Mouse (Mus musculus) adrenal gland, adult 8-10 months (tissue): ENCODE data around the gene Galr3. TPM values are rescaled to one million over a fixed set of nuclear protein-coding genes. Genes with fewer than 3 reads are reported as not detected.

Experiments
- DNase-seq: peaks from one replicate; pipeline ENCODE4 v3.0.0; 2022
- microRNA-seq, 2 experiments: library from miRNA; unstranded; fragments of <30 nt; microRNA quantifications; one replicate each; pipeline ENCODE4 v1.2.0; 2022
- total RNA-seq, 4 experiments: library from RNA; stranded (reverse); gene quantifications; 2 replicates each; pipeline ENCODE4 v1.2.4; 2022

Gene Galr3
- total RNA-seq, 4 experiments from 2014 or later, result 0.28 to 0.31 (median 0.30) TPM; not detected in 1

DNA sequence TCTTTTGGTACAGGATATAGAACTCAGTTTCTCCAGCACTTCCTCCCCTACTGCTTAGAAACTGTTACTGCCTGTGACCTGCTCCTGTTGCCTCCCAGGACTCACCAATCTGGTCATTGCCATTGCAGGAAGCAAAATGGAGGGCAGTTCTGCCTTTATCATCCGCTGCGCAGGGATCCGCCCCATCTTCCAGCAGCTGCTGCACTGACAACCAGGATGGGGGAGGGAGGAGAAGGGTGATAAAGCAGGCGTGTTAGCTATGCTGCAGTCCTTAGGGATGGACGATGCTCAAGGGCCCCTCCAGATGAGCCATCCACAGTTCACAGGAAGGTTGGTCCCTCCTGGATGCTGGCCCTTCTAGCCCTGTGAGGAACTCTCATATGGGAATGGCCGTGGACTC lies 16.2 kb downstream of the Galr3 start:
- DNase-seq, result no peak

DNA sequence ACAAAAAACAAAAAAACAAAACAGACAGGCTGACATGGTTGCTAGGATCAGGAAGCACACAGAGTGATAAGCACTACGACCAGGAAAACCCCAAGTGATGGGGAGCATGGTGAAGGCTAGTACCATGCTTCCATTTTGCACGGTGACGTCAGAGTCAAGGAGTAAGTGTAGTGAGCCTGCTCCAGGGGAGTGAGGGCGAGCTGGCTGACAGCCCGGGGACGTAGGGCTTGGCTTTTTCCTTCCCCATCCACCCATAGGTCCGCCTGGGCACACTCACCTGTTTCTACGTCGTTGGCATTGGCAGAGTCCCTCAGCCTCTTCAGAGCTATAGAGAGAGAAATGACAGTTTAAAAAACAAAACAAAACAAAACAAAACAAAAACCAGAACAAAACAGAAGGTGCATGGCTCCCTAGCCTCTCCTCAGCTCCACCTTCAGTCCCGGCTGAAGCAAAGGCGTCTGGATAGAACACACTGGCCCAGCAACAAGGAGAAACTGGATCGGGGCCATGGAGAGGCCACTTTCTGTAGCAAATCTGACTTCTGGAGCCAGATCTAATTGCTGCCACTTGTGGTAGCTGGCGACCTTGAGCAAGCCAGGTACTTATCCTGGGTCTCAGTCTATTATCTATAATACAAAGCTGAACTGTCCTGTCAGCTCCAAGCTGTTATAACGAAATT lies 19.3 kb downstream of the Galr3 start:
- DNase-seq, result no peak

DNA sequence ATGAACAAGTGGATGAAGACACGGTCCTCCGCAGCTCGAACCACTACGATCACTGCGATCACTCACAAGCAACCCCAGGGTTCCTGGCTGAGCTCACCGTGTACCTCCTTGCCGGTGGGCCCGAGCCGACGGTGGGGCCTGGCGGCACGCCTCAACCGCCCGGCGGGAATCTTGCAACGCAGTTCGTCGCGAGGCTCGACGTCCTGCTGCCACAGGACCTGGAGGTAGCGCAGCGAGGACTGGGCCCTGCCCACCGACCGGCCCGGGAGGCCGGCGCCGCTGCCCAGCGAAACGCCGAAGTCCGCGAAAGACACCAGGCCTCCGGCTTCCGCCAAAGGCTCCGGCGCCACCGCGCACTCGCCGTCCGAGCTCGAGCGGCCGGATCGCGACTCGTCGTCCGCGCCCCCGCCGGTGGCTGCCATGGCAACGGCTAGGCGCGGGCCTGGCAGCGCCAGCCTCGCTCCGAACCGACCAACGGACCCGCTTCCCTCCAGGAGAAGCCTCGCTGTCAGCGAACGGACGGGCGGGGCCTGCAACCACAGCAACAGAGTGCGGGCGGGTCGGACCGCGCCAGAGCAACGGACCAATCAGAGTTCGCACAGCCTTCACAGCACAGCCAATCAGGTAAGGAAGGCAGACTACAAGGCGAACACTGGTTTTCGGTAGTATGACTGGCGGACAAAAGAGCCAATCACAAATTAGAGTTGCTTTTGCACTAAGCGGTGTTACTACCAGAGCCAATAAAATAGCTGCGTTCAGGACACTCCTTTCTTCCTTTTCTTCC lies 20.9 kb downstream of the Galr3 start, which contains the start of gene Ankrd54:
Gene Ankrd54, minus strand, starts transcription at position 518 of the 784 bp plus-strand sequence.
- DNase-seq, result peak; percentile 98

DNA sequence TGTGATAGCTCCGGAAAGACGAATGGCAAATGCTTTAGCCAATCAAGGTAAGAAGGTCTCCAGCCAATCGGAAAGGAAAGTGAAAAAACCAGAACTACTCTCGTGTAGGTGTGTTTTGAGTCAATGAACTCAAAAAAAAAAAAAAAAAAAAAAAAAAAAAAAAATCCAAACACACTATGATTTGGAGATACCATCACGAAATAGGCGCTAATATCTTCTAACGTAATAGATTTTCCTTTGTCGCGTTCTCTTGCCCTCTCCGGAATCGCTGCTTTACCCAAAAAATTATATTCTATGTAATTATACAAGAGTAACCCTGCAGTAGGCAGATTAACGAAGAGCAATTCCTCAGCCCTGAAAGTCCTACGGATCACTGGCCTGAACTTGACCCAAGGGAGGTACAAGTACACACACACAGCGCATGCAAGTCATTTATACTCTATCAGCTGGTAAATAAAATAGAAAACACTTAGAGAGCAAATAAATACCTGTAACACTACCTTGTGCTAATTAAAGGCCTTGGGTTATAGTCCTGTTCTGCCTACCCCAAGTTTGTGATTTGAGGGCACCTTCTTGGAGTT lies 21.6 kb downstream of the Galr3 start:
- no peak for DNase-seq

DNA sequence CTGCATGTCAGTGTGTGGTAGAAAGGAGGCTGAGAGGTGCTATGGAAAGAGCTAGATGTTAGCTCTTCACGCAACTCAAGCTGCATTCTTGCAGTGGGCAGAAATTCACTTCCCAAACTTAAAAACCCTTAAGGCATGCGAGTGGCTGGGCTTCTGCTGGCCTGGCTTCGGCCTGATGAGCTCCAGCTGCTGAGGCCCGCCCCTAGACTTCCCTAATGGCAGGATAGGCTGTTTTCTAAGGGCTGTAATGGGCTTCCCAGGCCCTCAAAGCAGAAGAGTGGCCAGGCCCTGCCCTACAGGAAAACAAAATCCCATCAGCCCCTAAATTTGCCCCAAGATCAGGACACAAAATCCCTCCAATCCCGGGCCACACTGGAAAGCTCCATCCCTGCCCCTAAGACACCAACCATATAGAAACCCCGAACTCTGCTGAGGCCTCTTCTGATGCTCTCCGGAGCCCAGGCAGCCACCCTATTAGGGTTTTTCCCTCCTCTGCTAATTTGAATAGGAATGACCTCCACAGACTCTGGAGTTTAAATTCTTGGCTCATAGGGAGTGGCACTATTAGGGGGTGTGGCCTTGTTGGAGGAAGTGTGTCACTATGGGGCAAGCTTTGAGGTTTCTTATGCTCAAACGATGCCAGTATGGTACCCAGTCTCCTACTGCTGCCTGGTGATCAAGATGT lies 23.5 kb downstream of the Galr3 start:
- no peak for DNase-seq

DNA sequence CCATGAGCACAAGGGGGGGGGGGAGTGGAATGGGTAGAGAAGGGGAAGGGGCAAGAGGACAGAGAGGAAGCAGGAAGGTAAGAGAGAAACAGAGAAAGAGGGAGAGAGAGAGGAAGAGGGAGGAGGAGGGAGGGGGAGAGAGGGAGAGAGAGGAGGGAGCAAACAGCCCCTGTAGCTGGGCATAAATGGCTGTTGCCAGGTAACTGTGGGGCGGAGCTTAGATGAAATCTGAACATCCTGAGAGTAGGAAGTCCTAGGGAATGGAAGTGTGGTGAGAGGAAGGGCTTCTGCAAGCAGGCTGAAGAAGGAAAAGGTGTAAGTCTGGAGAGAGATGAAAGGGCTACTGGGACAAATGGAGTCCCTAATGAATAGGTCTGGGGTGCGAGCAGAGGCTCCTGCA lies 24.6 kb downstream of the Galr3 start:
- DNase-seq, result no peak

DNA sequence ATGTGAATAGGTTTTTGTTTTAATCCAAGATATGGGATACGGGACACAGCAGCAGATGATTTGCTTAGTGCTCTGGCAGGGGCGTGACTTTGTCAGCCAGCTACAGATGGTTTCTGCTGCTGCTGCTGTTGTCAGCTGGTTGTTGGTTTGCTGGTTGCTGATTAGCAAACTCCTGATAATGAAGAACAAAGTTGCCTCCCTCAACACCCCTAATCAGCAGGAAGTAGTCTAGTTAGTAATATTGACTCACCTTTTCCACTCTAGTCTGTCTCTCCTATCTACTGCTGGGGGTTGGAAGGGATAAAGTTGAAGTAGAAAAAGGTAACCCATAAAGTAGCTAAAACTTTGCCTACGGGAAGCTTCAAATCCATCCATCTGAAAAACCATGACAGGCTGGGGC lies 25.9 kb downstream of the Galr3 start:
- no peak for DNase-seq

DNA sequence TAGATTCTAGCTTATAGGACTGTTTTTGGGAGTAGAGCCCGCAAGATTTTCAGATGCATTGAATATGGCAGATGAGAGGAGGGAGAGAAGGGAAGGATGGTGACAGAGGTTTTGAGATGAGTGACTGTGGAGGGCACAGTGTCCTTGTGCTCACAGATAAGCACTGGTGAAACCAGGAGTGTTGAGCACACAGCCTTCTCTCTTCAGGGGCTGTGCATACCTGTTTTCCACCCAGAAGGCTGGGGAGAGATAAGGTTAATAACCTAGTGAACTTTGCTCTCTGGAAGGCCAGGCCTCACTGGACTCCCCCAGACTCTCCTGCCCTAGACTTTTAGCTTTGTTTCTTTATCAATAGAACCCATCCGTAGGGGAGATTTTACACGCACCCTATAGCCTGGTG lies 26.7 kb downstream of the Galr3 start:
- no peak for DNase-seq

DNA sequence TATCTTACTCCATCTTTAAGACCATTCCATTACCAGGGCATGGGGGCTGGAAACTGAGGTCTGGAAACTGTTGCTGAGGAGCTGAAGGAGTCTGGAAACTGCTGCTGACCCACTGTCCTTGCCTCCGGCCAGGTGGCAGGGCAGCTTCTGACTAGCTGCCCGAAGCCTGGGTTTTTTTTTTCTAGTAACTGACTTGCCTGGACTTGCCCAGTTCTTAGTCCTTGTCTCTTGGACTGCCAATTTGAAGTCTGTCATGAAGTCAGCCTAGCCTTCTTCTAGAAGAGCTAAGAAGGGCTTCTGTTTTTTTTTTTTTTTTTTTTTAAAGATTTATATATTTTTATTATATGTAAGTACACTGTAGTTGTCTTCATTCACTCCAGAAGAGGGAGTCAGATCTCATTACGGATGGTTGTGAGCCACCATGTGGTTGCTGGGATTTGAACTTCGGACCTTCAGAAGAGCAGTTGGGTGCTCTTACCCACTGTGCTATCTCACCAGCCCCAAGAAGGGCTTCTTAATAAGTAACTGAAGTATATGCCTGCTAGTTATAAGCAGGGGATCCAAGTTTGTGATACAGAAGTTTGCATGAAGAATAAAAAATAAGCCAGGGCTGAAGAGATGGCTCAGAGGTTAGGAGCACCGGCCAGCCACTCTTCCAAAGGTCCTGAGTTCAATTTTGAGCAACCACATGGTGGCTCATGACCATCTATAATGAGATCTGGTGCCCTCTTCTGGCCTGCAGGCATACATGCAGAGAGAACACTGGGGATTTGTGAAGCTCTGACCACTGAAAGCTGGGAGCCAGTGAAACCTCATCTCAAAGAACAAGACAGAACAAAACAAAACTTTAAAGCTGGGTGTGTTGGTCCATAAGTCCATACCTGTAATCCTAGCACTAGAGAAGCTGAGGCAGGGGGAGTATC lies 29.7 kb downstream of the Galr3 start:
- peak; percentile 34 for DNase-seq

DNA sequence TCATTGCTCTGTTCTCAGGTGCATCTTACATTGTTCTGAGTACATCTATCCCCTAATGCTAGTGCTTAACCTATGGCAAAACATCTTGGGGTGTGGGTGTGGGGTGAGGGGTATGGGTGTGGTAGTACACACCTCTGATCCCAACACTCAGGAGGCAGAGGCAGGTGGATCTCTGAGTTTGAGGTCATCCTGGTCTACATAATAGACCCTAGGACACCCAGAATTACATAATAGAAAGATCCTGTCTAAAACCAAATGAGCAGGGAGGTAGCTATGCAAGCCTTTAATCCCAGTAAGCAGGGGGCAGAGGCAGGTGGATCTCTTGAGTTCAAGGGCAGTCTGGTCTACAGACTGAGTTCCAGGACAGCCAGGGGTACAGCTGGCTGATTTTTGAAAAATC lies 32.1 kb downstream of the Galr3 start:
- DNase-seq, result no peak

DNA sequence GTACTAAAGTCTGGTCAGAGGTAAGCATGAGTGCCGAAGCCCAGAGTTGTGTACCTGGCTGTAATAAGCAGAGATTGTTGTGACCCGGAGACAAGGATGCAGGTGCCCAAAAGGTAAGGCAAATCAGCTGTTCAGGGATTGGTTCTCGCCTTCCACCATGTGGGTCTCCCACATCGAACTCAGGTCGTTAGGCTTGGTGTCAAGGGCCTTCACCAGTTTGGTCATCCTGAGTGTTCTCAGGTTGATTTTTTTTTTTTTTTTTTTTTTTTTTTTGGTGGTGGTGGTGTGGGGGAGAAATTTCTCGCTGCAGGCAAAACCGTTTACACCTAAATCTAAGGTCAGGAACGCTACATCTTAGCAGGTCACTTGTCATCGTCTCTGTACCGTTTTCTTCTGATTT lies 32.8 kb downstream of the Galr3 start:
- DNase-seq, result no peak

DNA sequence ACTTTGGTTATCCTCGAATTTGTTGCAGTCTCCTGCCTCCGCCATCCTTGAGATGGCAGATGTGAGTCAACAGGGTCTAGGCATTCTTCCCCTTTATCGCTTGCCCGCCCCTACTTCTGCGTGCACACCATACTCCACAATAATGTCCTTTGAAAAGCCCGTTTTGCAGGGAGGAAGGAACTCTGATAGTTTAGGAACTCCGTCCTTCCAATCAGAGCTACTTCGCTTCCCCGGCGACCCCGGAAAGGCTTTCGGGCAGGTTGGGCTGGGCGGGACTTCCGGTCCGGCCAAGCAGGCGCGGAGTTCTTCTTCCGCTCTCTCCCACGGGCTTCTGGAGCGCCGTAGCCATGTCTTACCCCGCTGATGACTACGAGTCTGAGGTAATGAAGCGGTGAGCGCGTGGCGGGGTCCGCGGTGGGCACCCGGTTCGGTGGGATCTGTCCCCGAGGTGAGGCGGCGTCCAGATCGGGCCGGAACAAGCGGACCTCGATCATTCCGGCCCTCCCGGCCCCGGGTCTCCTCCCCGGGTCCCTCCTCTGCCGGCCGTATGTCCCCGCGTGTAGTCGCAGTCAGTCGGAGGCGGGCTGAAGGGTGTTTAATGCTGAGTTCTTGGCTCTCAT lies 33.3 kb downstream of the Galr3 start, which contains the start of gene Eif3l:
Gene Eif3l, plus strand, starts transcription at position 267 of the 620 bp plus-strand sequence.
- peak; percentile 81 for DNase-seq

DNA sequence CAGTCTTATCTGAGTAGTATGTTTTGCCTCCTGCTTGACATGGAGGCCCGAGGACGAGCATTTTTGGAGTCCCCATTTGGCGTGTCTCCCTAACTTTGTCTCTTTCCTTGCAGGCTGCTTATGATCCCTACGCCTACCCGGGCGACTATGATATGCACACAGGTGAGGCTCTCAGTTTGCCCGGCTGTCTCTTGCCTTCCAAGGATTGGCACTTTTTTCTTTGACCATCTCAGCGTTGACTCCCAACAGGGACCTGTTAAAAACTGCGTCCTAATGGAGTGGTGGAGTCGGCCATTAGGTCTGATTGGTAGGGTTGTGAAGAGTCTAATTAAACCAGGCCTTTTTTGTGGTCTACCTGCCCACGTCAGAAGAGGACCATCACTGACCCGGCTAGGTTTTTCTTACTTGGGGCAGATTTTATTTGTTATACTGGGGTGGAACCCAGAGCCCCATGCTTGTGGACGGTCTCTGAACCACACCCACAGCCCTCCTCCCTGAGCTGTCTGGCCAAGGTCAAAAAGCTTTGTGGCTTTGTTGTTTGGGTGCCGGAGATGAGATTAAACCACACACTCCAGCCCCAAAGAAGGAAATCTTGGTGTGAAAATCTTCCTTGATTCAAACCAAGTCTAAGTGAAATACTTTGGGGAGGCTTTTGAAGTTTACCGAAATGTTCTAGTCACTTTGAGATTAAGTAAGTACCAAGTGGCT lies 34.1 kb downstream of the Galr3 start:
- no peak for DNase-seq

DNA sequence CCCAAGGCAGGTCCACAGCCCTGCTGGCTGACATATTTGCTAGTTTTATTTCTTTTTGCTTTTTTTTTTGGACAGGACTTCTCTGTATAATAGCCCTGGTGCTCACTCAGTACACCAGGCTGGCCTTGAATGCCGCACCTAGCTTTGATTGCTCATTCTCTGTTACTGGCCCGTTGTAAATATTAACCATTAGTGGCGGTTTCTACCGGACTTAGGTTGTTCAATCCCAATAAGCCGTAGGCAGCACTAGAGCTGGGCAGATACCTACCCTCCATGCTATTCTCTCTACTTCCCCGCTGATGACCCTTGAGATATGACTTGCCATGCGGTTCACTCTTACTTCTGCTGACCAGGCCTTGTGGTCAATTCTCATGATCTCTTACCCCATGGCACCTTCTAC lies 37.9 kb downstream of the Galr3 start:
- DNase-seq, result no peak

DNA sequence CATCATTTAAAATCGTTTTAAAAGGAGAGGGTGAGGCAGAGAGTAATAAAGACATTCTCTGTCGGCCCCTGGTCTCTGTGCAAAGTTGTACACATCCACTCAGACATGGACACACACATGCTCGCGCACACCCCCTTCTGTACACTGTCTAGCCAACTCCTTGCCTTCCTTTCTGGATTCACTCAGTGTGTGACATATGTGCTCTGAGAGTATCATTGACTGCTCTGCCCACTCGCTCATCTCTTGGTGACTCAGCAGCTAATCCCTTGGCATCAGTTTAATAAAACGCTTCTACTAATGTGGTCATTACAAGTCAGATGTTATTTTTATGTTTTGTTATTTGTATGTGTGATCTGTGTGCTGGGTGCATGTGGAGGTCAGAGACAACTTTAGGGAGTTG lies 50.6 kb downstream of the Galr3 start:
- no peak for DNase-seq

Small RNA genes within 50 kb of the gene (microRNA-seq; reads per million reads assigned to microRNA genes)
- gene Mir6956, result 1.9 to 2.5 reads per million in 2 experiments

Other genes with a start within 250 kb of the Galr3 start
- 10 to 100 TPM in 1 of 4 experiments, 1 to 10 TPM in 3; 6.6 to 10.0 (median 8.1) TPM for gene Card10, start 238.8 kb upstream of the Galr3 start, total RNA-seq
- gene Cdc42ep1, start 199.3 kb upstream of the Galr3 start, total RNA-seq, result 10 to 100 TPM; 41.2 to 85.0 (median 65.8) TPM
- not detected for gene Lgals2, start 186.4 kb upstream of the Galr3 start, total RNA-seq
- gene Gga1, start 164.7 kb upstream of the Galr3 start, total RNA-seq, result 10 to 100 TPM; 57.9 to 79.2 (median 66.5) TPM
- gene Gm49510, start 142.2 kb upstream of the Galr3 start, total RNA-seq, result under 1 TPM in 1 of 4 experiments, not detected in 3; 0.45 TPM
- gene Sh3bp1, start 142.1 kb upstream of the Galr3 start, total RNA-seq, result 10 to 100 TPM in 2 of 4 experiments, 1 to 10 TPM in 2; 8.5 to 23.0 (median 15.2) TPM
- gene Pdxp, start 128.0 kb upstream of the Galr3 start, total RNA-seq, result 1 to 10 TPM; 4.6 to 8.6 (median 5.9) TPM
- gene Lgals1, start 115.2 kb upstream of the Galr3 start, total RNA-seq, result 100 to 1,000 TPM; 294 to 595 (median 433) TPM
- 10 to 100 TPM; 51.2 to 58.9 (median 52.1) TPM for gene Nol12, start 107.0 kb upstream of the Galr3 start, total RNA-seq
- 100 to 1,000 TPM; 121 to 175 (median 150) TPM for gene Triobp, start 94.2 kb upstream of the Galr3 start, total RNA-seq
- 100 to 1,000 TPM; 122 to 250 (median 176) TPM for gene H1f0, start 13.4 kb upstream of the Galr3 start, total RNA-seq
- gene Ankrd54, start 21.0 kb downstream of the Galr3 start, total RNA-seq, result 10 to 100 TPM; 24.6 to 34.9 (median 28.2) TPM
- gene Eif3l, start 33.3 kb downstream of the Galr3 start, total RNA-seq, result 100 to 1,000 TPM; 136 to 157 (median 140) TPM
- 10 to 100 TPM; 40.6 to 88.2 (median 55.8) TPM for gene Micall1, start 67.0 kb downstream of the Galr3 start, total RNA-seq
- 100 to 1,000 TPM; 120 to 161 (median 139) TPM for gene Polr2f, start 99.1 kb downstream of the Galr3 start, total RNA-seq
- gene 1700088E04Rik, start 99.4 kb downstream of the Galr3 start, total RNA-seq, result 10 to 100 TPM in 2 of 4 experiments, 1 to 10 TPM in 2; 7.0 to 14.8 (median 10.2) TPM
- gene Sox10, start 123.4 kb downstream of the Galr3 start, total RNA-seq, result 1 to 10 TPM; 1.4 to 2.6 (median 2.4) TPM
- 10 to 100 TPM; 18.1 to 38.0 (median 23.4) TPM for gene Pick1, start 187.3 kb downstream of the Galr3 start, total RNA-seq
- not detected for gene Gm49486, start 187.5 kb downstream of the Galr3 start, total RNA-seq
- gene Slc16a8, start 212.9 kb downstream of the Galr3 start, total RNA-seq, result not detected
- gene Baiap2l2, start 243.7 kb downstream of the Galr3 start, total RNA-seq, result 1 to 10 TPM in 1 of 4 experiments, under 1 TPM in 1, not detected in 2; 0.35 to 1.6 TPM